Mouse (Mus musculus) CD8-positive naive resting alpha-beta T cell, adult 2 months (primary cell): ENCODE results near the gene Spag6.

ENCODE experiments used
- DNase-seq, 2 experiments: peaks; one replicate each; pipeline ENCODE4 v3.0.0; 2022; ENCODE audit warnings: low read depth in 2 of 2, low spot score in 2 of 2

Spag6 gene

DNA sequence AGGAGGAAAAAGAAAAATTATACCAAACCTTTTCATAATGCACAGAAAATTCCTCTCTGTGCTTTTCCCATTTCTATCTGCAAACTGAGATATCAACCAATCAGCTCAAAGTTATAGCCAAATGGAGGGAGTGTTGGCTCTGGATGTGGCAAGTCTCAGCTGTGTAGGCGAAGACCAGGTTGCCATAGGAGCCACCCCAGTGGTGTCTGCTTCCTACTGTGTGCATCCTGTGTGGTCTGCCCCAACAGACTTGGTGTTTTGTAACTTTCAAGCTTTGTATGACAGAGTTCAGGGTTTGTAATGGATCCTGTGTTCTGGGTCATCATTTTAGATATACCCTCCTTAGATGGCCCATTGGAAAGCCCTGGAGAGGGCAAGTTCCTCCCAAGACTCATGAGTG lies 30.6 kb downstream of the Spag6 start:
- DNase-seq, result no peak

DNA sequence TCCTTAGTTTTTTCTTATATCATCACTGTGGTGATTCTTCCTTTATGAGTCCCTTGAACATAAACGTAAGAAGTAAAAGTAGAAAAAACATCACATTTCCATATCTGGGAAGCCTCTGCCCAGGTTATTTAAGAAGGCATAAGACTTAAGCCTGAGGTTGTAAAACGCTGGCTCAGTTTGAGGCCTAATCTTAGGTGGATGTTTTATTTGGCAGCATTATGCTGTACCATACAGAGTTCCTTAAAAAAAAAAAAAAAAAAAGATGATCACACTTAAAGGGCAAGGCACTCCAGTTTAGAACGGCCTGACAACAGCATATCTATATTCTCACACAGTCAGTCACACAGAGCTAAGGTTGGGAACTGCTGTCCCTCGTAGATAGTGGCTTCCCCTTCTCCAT lies 32.0 kb downstream of the Spag6 start:
- DNase-seq, result no peak

DNA sequence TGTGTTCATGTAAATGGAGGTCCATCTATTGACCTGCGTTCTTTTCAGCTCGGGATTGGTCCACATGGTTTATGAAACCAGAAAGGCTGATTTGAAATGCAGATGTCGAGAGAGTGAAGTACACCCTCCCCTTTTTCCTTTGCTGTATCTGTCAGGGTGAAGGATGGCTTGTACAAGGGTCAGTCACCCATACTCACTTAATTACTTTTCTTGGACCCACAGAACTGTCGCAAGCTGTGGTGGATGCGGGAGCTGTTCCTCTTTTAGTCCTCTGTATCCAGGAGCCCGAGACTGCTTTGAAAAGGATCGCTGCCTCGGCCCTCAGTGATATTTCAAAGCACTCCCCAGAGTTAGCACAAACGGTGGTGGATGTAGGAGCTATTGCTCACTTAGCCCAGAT lies 37.9 kb downstream of the Spag6 start:
- no peak for DNase-seq

DNA sequence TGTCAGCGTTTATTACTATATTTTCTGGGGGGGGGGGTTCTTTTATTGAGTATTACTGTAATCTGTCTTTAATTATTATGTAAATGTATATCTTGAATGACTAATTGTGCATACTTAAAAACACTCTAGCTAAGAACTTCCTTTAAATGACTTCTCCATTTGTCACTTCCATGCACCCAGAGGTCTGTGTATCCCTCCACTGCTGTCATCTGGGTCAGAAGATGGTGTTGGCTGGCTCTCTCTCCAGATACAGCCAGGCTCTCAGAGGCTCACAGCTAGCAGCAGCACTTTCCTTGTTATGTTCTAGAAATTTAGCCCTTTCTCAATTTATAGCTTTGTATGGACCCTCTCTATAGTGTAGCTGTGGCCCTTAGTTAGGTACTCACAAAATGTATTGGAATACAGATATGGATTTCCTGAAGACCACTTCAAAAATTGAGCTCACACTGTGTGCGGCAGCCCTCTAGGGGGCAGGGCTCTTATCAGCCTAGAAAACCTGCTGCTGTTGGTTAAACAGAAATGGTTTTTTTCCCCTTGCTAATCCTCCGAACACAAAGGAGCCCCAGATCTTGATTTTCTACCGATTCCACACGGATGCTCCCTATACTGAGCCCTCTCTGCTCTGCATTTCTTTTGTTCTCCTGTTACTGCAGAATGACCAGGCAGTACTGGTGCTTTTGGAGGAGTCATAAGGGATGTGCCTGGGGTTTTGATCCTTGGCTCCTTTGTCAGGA lies 40.7 kb downstream of the Spag6 start:
- no peak for DNase-seq

DNA sequence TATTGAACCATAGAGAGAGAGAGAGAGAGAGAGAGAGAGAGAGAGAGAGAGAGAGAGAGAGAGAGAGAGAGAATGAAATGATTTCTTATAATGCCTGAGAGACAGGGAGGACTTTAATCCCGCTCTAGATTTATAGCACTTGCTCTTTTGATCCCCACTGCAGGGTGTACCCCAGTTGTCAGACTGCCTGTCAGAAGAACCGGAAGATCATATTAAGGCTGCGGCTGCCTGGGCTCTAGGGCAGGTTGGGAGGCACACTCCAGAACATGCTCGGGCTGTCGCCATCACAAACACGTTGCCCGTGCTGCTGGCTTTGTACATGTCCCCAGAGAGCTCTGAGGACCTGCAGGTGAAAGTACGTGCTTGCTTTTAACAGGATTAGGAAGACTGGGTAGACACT lies 43.2 kb downstream of the Spag6 start:
- no peak for DNase-seq

DNA sequence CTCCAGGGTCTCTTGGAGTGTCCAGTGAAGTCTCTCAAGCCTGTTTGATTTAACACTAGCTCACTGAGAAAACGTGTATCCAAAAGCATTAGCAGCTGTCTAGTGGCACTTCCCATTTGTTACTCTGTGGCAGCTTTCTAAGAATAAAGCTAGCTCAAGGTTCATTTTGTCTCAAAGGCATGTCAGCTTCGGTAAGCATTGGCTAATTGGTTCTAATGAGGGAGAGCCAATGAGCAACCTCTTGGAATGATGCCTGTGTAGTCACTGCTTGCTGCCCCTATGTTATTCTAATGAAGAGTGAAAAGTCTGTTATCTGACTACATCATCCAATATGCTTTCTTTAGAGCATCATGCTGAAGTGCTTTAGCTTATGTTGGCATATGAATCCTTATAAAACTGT lies 45.4 kb downstream of the Spag6 start:
- no peak for DNase-seq

DNA sequence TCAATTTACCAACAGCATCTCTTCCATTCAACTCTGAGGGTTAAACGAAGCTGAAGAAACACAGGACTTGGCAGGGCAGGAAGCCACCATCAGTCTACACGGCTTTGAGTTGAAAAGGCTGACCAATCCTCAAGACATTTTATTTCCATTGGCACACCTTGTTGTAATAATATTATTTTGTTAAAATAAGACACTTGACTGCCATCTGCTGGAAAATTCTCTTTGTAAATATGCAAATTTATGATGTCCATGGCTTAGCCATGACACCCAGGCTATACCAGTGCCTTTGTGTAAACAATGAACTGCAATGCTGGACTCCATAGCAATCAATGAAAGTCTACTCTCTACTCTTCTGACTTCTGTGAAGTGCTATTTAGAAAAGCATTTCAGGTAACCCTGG lies 62.3 kb downstream of the Spag6 start:
- DNase-seq, result peak in 1 of 2 experiments; percentile 11

DNA sequence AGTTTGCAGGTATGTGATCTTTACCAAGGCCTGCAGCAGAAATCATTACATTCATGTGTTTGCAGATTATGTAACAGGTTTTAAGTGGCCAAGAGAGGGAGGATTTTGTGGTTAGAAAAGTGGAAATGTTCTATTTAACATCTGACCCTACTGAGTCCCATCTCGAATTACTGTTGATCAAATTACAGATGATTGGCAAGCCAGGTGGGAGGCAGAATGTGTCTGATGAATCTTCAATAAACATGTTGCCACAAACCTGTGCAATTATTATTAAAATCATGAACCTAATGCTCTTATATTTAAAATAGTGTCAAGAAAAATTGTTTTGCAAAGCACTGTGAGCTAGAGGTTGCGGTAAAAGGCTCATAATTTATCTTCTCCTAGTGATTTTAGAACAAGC lies 71.0 kb downstream of the Spag6 start:
- DNase-seq, result no peak

DNA sequence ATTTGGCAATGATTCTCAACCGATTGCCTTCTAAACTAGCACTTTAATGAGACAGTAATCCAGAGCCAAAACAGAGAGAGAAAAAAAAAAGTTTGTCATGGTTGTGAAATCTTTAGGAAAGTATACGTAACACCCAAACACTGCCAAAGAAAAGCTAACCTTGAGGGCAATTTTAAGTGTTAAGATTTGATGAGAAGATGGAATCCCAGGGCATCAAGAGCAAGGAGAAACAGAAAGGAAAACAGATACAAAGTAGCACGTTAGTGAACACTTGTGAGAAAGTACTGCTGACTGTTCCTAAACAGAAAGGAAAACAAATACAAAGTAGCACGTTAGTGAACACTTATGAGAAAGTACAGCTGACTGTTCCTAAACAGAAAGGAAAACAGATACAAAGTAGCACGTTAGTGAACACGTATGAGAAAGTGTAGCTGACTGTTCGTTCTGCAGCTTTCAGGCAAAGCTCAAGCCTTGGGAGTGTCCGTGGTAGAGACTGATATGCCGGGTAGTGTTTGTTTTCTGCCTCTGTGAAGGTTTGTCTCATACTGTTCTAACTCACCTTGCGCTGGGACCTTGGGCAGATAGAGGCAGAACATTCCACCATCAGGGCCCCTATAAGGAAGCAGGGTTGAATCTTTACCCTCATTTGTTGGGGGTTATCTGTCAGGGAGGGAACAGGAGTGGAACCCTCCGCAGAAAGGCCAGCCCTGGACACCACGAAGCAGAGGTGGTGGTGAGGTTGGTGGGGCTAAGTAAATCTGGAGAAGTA lies 71.8 kb downstream of the Spag6 start:
- no peak for DNase-seq

DNA sequence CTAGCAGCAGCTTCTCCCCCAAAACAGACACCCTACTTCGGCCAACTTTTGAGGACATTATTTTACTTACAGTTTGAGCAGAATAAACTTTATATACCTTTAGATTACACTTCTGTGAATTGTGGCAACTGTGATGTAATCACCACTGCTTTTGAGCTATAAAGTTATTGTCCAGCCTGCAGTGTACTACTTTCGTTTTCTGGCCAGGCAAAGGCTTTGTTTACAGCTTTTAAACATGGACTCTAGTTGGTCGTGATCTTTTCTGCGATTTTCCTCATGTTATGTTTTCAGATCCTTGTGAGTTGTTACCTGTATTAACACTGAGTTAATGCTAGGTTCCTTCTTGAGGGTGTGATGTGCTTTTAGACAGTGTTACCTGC lies 72.6 kb downstream of the Spag6 start:
- DNase-seq, result no peak

DNA sequence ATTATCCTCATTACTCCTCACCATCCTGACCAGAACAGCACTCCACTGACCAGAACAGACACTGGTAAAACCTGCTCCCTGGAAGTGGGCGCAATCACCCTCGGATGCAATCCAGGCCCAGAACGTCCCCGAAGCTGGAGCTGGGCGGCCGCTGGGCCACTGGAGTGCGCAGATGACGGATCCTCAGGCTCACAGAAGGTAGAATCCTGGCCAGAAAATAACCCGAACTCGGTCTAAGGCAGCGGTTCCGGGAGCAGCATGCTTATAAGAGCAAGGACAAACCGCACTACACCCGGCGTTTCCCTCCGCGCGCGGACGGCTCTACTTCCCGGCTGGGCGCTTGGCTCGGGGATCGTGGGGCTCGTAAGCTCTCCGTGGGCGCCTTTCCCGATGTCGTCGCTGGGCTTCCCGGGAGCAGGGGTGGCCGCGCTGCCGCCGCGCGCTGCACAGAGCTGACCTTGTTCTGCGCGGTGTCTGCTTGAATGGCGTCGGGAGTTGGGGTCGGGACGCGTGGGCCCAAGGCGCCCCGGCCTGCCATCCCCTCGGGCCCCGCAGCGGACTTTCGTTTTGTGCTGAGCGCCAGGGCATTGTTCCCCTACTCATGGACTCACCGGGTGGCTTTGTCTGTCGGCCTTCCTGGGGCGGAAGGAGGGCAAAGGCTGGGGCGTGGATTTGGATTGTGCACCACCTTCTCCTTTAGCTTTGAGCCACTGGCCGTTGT lies 73.1 kb downstream of the Spag6 start:
- DNase-seq, result peak; percentile 29 to 39

DNA sequence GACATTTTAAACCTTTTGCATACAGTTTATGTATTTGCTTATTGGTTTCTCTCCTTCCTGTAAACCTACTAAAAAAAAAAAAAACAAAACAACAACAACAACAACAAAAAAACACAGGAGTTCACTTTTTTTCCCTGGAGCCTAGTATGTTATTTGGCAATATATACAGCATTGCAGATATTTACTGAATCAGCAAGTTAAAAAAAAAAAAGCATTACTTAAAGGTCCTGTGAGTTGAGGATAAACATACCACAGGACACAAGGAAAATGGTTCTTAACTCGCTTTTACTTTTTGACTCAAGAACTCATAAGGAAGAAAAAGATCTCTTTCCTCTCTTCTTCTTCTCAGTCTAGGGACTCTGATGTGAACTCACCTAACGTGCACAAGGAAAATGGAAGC lies 74.6 kb downstream of the Spag6 start:
- DNase-seq, result no peak

DNA sequence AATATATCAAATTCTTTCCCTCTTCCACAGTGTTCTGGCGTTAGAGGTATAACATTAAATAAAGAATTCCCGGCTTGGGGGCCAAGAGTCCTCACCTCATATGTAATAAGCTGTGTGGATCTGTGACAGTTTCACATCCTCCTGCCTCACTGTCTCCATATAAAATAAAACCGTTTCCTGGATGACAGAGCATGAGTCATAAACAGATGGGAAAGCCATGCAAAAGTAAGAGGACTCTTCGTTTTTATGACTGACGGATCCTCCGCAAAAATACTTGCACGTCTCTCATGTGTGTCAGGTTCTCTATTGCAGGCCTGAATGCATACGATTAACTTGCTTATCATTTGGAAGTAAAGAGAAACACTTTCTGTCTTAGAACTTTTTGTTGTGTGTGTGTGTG lies 78.6 kb downstream of the Spag6 start:
- DNase-seq, result no peak

DNA sequence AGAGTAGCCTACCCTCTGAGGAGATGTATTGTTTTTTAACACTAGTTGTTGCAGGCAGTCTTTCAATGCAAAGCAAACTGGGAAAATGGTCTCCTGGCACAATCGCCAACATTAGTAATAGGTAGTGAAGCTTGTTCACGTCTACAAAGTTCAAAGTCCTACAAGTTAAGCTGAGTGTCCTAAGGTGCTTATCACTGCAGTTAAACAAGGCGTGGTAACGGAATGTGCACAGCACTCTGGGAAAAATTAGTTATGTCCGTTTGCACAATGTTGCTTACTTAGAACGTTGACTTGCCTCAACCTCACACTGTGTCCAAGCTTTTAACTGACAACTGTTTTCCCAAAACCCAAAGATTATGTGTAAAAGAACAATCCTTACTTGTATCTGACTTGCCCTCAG lies 80.5 kb downstream of the Spag6 start:
- DNase-seq, result no peak

DNA sequence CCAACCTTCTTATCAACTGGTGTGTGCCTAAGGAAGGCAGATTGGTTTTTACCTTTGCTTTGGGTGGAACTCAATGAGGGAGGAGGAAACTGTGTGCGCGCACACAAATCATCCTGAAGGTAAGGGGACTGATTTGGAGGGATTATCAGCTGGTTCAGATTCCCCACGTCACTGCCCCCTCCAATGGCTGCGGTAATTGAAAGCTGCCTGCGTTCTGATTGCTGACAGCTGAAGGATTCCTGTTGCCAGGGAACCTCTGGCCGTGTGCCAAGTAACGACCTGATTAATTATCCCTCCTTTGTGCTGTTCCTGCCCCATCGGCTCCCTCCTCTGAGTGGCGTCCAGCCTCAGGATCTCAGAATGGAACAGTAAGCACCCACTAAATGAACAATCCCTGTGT lies 84.4 kb downstream of the Spag6 start:
- no peak for DNase-seq

DNA sequence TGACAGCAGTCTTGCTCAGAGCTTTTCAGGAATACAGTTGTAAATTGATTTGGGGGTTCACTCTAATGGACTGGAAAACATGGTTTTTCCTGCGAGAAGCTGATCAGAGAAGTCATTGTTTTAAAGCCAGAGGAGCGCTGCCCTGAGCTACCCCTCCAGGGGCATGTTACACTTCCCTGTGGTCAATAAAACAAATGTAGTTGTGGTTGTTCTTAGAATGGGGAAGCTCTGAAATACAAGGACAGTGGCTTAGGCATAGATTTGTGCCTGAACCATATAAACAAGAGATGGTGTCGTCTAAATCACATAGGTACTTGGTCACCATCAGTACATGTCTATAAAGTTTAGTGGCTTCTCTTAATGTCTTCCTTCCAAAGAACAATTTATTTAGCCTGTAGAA lies 86.0 kb downstream of the Spag6 start:
- DNase-seq, result no peak

DNA sequence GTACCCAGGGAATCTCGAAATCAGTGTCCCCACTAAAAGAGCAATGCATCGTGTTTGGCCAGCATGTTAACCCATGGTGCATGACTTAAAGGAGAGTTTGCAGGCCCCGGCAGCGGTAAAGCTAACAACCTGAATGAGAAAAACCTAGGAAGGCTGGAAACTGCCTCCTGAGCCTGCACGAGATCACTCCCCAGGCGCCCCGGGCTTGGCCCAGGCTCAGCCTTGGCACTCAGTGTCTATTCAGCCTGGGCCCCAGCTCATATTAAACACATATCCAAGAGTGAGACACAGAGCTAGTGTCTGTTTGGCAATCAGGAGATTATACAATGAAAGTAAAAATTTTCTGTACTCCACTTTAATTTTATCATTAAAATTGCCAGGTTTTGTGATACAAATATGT lies 87.5 kb downstream of the Spag6 start:
- no peak for DNase-seq

DNA sequence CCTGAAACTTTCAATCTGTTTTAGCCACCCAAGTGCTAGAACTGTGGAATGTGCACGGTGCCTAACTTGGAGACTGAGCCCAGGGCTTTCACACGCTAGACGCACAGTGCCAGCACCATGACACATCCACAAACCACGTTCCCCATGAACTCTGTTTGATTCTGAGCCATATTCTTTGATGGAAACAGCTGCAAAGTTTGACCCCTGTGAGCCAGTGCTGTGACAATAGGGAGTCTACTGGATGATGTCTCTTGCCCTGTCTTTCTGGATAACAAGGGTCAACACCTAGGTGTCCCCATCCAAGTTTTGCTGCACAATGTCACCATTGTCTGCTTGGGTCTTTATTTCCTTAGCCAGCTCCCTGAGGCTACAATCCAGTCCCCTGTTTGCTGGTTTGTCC lies 100.4 kb downstream of the Spag6 start:
- no peak for DNase-seq

DNA sequence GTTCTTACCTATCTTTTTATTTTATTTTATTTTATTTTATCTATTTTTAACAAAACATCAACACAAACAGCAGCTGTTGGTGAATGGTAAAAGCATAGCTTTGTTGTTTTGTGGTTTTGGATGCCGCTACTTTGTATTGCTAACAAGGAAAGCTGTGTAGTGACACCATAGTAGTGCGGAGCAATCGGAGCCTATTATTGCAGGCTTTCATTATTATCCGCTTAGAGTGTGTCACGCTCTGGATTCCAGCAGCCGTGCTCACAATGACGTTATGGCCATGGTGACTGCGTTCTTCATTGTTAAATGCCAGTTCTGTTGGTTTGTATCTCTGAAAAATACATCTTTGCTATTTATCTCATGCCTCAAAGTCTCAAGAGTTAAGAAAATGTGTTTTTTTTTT lies 103.9 kb downstream of the Spag6 start:
- no peak for DNase-seq

DNA sequence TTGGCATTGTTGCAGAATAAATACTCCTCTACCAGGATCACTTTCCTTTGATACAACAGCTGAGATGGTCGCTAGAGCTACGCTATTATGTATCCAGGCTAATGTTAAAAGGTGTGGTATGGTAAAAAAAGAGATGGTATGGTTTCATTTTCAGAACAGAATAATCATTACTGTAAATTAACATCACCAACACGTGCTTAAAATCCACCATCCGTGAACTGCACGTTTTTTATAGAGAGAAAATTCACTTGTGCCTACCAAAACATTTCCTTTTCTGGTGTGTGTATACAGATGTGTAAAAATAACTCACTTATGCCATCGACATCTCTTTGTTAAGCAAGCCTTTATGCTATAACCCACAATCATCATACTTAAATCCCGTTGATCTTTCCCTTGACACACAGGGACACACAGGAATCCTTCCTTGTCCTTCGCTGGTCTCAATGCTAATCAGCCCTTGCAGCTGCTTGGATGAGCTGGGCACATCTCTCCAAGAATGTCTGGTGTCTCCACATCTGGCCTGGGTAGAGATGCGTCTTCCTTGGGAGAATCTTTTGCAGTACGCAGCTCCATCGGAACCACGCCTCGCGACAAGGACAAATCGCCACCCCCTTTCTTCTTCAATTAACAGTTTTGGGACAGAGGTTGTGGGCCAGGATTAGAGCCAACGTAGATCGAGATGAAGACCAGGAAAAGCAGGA lies 105.6 kb downstream of the Spag6 start:
- DNase-seq, result no peak
